Mouse (Mus musculus) liver (tissue): ENCODE data around the gene Top2a.
"Not testable (repeated sequence)": the region's sequence is repeated elsewhere in the genome, so short reads cannot be mapped to it uniquely, and the experiment has no call there.

ENCODE experiments used
- DNase-seq: peaks from one replicate; pipeline ENCODE4 v3.0.0-alpha.2; 2020; ENCODE audit warnings: mixed read lengths

Gene Top2a

DNA sequence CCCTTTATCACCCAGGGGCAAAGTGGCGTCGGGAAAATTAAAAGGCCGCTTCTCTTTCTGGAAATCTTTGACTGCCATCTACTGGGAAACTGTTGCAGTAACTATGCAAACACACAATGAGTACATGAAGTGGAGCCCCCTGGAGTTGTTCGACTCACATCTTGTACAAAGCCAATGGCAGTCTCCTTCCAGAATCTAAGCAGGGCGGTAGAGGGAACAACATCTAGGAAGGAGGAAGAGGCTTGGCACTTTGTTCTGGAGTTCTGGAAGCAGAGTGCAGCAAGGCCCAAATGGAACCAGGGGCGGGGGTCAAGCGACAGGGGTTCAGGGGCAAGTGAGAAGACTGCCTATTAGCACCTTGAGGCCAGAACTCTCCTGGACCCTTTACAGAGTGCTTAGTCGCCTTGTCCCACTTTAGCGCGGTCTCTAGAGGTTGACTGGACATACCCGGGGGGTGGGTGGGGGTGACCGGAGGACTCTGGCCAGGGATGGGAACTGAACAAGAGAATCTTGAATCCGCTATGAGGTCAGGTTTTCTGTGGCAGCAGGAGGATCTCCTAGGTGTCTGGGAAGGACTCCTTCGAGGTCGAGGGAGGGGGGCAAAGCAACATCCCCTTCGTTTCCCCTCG lies 16.5 kb upstream of the Top2a start:
- no peak for DNase-seq

DNA sequence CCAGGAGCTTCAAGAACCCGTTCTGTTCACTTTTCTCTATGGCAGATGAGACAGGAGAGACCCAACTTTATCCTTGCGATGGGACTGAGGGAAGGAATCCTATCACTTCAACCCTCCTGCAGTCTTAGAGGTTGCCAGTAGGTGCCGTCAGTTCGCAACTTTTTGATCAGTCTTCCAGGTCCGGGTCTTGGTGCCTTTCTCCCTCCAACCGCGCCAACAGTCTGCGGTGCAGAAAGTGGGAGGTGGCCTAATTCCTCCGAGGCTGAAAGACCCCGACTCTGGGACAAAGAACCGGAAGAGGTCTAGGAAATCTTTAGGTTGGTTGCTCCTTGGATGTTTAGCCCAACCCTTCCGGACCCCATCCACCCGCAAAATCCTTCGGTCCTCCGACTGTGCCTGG lies 15.8 kb upstream of the Top2a start:
- peak; percentile 74 for DNase-seq

DNA sequence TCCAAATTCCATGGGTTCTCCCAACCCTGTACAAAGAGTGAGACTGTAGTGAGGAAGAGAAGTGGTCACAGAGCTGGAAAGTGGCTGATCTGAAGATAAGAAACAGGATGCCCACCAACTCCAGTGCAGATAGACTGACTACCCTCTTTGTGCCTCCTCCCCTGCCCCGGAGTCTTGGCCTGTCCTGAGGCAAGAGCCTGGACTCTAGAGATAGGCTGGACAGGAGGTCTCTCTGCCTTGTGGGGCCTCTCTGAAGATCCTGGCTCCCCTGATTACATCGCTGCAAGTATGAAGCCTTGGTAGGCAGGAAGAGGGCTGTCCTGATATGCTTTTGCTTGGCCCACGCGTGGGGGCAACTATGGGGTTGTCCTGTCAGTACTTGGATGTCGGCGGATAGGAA lies 12.3 kb upstream of the Top2a start:
- no peak for DNase-seq

DNA sequence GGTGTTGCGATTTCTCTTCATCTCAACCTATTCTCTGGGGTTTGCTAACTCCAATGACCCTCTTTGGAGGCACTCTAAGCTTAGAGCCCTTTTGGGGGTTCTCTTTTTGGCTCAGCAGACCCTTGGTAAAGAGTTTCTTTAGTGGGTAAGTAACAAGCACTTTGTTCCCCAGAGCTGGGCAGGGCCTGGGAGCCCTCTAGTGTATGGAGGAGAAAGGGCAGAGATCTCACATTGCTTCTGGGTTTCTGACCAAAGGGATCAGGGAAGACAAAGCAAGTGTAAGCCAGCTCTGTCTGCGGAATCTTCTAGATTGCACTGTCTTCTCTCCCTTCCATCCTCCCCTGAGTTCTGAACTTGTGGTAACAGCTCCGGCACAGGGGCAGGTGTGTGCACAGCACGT lies 11.4 kb upstream of the Top2a start:
- DNase-seq, result peak; percentile 14

DNA sequence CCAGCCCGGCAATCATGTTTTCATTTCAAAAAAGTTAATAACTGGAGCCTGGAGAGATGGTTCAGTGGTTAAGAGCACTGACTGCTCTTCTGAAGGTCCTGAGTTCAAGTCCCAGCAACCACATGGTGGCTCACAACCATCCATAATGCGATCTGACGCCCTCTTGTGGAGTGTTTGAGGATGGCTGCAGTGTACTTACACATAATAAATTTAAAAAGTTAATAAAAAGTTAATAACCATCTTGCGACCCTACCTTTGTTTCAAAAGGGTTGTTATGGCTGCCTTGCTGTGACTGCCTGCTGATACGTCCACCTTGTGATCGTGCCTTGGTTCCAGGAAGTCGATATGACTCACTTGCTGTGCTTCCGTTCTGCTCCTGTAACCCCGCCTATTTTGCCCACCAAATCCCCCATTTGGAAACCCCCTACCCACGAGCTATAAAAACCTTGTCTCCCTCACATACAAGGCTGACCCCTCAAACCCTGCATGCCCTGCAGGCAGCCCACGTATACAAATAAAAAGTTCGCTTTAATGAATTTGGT lies 3.0 kb upstream of the Top2a start:
- DNase-seq, result no peak

DNA sequence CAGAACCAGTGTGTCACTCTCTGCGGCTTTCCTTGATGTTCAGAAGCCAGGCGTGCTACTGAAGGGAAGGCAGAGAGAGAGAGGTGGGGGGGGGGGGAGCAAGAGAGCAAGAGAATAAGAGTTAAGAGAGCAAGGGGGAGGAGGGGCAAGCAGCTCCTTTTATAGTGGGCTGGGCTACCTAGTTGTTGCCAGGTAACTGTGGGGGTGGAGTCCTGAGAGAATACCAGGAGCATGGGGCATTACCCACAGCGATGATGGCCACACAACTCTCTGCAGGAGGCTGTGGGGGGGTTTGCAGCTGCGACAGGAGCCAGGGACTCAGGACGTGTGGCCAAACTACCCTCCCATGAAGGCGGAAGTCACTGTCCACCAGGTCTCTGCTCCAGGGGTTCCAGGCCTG lies 1.9 kb upstream of the Top2a start:
- DNase-seq, result no peak

DNA sequence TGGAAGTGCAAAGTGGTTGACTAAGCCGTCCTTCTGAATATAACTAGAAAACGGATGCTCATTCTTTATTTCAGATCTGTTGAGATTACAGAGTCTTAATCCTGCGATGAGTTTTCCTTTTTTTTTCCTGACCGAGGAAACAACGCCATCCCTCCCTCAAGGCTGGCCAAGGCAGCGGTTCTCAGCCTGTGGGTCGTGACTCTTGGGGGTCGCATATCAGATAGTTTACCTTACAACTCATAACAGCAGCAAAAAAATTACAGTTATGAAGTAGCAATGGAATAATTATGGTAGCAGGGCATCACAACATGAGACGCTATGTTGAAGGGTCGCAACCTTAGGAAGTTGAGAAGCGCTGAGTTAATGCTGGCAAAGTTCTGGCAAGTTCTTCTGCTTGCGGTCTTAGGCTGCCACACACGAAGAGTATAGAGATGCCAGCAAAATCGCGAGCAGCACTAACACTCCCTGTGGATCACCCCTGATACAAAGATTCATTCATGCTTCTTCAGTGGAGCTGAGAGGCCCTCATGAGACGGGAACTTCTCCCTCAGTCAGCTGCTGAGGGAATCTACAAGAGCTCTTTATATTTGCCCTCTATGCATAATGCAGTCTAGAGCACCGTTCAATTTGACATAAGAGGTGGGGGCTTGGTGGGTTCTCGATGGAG lies 612 bp upstream of the Top2a start:
- DNase-seq, result no peak

DNA sequence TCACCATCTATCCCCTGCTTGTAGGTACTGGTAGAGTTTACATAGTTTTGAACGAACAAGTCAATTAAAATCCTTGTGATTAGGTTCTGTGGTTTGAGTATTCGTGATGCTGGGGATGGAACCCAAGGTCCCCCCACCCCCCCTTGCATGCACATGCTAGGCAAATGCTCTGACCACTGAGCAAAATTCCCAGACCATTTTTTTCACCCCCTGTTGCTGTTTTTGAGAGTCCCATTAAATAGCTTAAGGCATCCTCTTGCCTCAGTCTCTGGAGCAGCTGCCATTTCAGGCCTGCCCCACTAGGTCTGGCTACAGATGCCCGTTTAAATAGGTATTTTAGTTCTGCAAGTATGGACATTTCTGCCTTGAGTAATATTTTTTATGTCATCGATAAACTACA lies 895 bp downstream of the Top2a start:
- no peak for DNase-seq

DNA sequence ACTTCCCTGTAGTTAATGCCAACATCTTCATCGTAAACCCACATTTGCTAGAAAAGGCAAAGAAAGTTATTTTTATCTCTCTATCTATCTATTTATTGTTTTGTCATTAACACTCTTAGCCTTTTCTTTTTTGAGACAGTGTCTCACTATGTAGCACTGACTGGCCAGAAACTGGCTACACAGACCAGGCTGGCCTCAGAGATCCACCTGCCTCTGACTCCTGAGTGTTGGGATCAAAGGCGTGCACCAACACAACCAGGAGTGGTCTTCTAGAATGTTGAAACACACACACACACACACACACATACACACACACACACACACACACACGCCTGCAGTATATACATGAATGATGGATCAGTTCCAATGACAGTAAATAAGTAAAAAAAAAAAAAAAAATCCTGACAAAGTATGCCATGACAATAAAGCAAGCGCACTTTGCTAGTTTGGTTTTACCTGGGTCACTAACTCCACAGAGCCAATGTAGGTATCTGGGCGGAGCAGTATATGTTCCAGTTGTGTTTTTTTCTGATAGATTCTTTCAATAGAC lies 1.5 kb downstream of the Top2a start:
- DNase-seq, result no peak

DNA sequence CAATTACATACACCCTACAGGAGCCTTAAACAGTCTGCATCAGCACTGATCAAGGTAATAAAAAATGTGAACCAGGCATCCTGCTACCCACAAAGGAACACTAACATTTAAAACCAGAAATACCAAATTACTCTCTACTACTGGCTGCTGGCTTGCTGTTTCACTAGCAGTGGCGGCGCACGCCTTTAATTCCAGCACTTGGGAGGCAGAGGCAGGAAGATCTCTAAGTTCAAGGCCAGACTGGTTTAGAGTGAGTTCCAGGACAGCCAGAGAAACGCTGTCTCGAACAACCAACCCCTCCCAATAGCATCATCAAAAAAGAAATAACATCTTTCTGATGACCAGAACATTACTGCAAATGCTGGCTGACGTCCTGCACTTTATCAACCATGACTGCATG lies 4.1 kb downstream of the Top2a start:
- DNase-seq, result no peak

DNA sequence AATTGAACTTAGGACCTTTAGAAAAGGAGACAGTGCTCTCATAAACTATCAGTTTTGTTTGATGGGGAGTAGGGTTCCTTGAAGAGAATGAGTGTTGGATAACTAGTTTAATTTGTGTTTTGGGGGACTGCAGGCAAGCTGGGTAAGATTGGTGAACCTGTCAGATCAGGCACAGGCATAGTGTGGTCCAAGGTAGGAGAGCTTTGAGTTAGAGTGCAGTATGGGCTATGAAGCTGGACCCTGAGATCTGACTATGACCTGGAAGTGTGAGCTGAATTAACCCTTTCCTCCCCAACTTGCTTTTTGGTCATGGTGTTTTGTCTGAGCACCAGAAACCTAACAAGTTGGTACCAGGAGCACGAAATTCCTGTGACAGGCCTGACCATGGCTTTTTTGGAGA lies 10.1 kb downstream of the Top2a start:
- no peak for DNase-seq

DNA sequence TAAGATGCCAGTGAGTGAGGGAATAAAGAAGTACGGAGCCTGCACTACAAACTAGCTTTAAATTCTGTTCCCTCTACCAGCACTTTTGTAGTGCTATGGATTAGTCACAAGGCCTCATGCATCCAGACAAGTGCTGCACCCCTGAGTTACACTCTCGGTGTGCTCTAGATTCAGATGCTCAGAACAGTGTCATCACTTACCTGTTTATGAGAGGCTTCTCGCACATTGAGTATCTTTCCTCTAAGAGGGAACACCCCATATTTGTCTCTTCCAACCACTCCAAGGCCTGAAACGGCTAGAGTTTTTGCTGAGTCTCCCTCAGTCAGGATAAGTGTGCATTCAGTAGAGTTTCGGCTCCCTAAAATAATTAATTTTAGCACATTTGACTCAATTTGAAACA lies 13.3 kb downstream of the Top2a start:
- no peak for DNase-seq

DNA sequence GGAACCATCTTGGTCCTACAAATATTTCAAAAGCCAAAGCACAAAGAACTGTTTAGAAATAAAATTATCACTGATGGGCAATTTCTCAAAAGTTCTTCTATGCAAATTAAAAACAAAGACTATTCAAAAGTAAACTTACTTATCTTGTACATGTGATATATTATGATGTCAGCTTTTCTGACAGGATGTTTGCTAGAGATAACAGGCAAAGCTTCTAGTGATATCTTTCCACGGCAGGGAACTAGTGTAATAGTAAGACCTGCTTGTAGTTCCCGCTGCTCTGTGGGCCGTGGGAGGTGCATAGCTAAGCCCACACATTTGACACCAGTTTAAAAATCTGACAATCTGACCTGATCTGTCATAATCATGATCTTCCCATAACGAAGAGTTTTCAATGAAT lies 13.9 kb downstream of the Top2a start:
- DNase-seq, result no peak

DNA sequence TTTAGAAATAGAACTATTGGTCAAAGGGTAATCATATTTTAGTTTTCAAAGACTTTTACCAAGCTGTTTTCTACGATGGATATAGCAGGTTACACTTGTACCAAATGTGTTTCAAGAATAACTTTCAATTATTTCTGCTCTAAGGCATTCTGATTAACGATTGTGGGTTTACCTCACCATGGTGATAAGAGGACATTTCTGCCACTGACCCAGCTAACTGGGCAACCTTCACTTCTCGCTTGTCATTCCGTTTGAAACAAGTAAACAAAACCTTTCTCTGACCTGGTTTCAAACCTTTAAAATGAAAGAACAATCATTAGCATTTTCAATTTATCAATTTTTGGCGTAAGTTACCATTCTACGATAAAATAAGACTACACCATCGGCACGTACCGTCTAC lies 17.2 kb downstream of the Top2a start:
- DNase-seq, result no peak

DNA sequence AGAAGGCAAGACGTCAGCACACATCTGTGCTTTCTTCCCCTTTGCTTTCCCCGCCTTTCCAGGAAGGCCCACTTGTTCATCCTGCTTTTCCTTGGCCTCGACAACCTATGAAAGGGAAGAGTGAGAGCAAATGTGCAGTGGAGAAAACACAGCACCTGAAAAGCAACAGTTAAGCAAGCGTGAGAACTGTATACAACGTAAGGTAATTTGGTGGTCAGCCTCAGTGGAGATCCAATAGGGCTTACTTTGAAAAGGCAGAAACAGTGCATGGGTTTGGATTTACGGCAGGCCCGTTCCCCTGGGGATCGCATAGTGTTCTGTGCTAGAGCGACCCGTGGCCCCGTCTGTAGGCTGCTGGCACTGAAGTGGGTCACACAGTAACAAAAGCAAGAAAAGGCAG lies 24.7 kb downstream of the Top2a start:
- no peak for DNase-seq

DNA sequence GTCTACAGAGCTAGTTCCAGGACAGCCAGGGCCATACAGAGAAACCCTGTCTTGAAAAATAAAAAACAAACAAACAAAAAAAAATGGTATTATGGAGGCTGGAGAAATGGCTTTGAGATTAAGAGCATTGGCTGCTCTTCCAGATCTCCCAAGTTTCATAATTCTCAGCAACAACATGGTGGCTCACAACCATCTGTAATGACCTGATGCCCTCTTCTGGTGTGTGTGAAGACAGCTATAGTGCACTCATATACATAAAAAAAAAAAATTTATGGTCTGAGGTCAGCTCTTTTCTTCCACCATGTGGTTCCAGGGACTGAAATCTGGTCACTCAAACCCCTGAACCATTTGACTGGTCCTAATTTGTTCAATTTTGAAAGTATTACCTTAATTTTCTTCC lies 25.2 kb downstream of the Top2a start:
- no peak for DNase-seq

DNA sequence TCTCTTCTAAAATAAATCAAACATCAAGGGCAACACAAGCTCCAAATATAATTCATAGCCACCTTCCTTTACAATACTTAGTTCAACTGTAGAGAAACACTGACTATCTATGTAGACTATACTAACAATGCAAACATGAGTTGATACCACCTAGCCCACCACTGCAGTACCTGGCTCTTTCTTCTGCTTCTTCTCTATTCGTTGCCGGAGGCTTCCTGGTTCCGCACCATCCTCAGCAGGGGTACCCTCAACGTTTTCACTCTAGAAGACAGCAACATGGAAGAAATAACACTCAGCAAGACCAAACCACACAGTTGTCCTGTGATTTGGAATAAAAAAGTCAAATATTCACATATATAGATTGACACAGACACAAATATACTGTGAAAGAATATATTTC lies 26.3 kb downstream of the Top2a start:
- DNase-seq, result no peak

DNA sequence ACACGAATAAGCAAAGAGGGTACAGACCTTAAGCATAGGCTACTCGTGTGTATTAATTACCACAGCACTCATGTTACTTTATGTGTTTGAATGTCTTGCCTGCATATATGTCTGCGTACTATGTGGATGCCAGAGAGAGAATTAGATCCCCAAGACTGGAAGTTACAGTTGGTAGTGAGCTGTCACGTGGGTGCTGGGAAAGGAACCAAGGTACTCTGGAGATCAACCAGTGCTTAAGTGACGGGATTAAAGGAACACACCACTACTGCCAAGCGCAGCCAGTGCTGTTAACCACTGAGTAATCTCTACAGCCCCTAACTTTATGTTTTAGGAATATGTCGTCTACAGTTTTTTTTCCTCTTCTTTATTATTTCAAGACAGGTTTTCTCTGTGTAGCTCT lies 28.0 kb downstream of the Top2a start:
- DNase-seq, result no peak

DNA sequence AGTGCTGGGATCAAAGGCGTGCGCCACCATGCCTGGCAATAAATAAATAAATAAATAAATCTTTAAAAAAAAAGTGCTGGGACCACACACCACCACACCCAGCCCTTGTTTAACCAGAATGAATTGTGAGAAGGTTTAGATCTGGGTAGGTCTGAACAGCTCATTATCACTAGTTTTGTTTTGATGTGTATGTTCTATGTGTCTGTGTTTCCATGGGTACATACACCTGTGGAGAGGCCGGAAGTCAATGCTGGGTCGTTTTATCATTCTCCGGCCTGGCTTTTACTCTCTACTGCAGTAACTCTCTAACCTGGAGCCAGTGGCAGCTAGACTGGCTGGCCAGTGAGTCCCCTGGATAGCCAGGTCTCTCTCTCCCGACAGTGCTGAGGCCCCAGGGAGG lies 33.1 kb downstream of the Top2a start:
- no peak for DNase-seq

DNA sequence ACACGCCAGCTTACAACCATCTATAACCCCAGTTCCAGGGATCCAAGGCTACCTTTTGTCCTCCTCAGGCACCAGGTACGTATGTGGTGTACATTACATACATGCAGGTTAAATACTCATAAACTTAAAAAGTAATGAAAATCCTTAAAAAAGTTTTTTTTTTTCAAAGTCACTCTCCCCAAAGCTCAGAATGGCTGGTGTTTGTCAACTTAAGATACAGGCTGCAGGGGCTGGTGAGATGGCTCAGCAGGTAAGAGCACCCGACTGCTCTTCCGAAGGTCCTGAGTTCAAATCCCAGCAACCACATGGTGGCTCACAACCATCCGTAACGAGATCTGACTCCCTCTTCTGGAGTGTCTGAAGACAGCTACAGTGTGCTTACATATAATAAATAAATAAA lies 35.7 kb downstream of the Top2a start:
- not testable (repeated sequence) for DNase-seq

DNA sequence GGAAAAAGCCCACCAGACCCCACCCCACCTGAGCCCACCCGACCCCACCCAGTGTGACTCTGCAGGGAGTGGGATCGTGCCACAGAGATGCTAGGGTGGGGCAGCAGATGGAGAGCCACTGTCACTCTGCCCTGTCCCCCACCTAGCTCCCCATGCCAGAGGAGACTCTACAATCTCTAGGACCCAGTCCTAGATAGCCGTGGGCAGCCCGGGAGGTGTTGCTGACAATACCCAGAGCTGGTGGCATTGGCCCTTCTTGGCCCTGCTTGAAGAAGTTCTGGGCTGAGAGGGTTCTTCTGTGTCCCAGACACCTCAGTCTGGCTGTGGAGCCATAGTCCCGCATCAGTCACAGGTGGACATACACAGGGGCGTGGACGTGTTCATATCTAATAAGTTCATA lies 38.4 kb downstream of the Top2a start:
- DNase-seq, result no peak

DNA sequence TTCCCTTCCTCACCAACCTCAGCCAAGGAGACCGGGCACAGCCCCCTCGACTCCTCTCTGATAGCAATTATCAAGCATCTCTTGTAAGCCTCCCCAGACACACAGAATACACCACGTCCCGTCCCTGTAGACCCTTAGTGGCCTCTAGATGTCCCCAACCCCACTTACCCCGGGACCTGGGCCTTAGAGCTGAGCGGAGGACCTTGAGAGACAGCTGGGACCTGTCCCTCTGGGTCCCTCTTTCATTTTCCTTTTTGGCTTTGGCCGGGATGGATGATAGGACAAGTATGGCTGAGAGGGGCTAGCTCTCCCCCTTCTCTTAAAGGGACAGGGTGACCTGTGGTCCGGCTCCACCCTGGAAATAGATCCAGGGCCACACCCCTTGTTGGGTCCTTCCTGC lies 40.4 kb downstream of the Top2a start:
- no peak for DNase-seq

DNA sequence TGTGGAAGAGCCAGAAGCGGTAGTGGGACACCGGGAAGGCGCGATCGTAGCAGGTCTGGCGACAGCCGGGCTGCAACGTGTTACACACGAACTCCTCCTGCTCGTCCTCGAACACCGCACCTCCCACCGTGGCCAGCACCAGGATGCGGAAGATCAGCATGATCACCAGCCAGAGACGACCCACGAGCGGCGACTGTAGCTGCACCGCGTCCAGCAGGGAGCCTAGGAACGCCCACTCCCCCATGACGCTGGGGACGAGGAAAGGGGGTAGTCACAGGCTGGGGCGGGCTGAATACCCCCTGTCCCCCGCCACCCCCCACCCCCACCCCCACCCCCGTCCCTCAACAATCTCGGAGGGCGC lies 41.2 kb downstream of the Top2a start, which contains the start of gene Gjd3:
Gjd3 (minus strand) TSS at position 244 of the 361 bp plus-strand sequence.
- no peak for DNase-seq

DNA sequence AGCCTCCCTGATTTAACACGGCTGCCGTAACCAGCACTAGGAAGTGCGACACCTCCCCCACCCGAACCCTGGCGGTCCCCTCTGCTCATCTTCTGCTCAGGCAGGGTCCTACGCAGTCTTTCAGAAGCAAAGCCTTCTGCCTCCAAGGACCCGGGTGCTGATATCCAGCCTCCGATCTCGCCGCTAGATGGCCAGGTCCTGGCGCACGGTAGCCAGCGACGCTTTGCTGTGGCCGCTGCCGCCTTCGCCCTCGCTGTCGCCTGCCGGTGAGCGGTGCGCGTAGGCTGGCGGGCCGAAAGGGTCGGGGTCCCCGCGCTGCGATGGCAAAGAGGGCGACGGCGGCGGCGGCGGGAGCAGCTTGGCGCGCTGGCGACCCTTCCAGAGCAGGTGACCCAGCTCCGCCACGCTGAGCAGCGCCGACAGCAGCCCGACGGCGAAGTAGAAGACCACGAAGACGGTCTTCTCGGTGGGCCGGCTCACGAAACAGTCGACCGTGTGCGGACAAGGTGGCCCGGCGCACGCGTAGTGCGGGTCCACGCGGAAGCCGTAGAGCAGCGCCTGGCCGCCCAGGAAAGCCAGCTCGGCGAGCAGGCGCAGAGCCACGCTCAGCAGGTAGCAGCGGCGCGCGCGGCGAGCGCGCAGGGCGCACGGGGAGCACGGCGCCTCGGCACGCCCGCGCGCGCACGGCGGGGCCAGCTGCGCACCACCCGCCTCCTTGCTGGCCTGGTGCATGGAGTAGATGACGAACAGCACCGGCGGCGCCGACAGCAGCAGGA lies 41.8 kb downstream of the Top2a start:
- DNase-seq, result peak; percentile 46
